Mouse (Mus musculus) kidney, adult 9 months (tissue): ENCODE results near the gene Siae.
A peak's percentile ranks its signal among the peaks of the same experiment; 100 is the strongest.

ENCODE experiments used
- DNase-seq: peaks from one replicate; pipeline ENCODE4 v3.0.0; 2022

The Siae gene

GRCm38 (mm10) chr9:37540701-37541575, 14.6 kb upstream of the Siae start:
- DNase-seq, result no peak

DNA sequence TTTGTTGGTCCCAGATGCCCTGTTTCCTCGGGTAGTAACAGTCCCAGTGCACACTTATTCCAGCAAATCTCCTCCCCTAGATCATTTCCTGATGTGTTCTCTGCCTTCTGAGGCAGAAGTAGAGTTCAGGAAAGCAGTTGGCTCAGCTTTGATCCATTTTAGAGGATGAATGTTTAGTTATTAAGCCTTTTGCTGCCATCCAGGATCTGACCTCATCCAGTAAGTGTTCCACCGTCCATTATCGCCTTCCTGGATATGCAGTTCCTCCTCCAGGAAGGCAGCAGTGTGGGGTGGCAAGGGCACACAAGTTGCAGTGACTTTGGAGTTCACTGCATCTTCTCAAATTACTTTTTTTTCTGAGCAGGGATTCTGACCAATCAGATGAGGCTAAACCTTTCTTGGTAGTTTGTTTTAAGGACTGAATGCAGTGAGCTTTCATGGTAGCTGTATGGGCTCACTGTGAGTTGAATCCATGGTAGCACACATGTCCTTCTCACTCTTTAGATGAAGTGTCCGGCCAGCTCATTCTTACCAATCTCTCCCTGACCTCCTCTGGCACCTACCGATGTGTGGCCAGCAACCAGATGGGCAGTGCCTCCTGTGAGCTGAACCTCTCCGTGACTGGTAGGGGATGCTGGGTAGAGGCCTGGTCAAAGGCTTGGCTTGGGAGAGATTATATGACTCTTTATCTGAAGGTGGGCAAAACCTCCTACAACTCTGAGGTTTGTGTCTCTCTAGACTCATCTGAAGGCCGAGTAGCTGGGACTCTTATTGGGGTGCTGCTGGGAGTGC, 13.5 kb upstream of the Siae start:
- no peak for DNase-seq

- peak; percentile 53 for DNase-seq
Observed at GRCm38 (mm10) chr9:37543869-37544440, 11.5 kb upstream of the Siae start.

DNA sequence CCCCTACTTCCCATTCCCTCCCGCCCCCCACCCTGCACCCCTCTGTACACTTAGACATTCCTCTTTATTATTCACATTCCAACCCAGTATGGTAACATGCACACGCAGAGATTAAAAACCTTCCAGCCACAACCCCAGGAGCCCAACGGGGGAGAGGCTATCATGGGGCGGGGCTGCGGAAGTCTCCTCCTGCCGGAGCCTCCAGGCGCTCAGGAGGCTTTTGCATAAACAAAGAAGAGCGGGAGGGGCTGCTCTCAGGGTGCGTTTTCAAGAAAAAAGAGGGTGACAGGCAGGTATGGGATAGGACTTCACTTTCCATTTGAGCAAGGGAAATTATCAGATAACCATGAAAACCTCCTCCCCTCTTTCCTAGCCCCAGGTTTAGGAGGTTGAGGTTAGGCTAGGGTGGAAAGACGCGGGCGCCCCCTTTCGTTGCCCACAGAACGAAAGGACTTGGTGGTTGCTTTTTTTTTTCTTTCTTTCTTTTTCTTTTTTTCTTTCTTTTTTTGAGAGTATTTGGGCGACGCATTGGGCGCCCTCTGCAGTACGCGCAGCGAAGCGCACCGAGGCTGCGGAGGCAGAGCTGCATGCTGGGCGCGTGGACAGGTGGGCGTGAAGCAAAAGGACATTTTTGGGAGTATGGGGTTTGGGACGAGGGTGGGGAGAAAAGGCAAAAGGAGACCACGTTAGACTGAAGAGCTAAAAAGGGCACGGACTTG, 10.9 kb upstream of the Siae start:
- peak; percentile 70 for DNase-seq

- DNase-seq, result no peak
Observed at GRCm38 (mm10) chr9:37545166-37545610, 10.3 kb upstream of the Siae start.

GRCm38 (mm10) chr9:37545847-37546452, 9.5 kb upstream of the Siae start:
- no peak for DNase-seq

GRCm38 (mm10) chr9:37546889-37547288, 8.6 kb upstream of the Siae start:
- DNase-seq, result peak; percentile 38

DNA sequence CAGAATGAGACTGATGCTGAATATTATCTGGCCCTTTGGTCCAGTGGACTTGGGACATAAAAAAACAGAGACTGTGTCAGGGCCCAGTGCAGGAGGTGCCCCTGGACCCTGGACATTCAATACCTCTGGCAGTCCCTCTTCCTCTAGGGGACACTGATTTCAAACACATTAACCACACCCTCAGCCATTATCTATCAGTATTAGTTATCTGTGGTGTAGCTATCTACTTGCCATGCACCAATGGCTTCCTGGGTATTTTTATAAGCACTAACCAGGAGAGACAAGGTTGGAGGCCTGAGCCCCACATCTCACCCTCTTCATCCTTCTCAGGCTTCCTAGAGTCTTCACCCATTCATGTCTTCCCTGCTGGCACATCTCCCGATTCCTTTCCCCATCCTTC, 5.1 kb upstream of the Siae start:
- no peak for DNase-seq

DNA sequence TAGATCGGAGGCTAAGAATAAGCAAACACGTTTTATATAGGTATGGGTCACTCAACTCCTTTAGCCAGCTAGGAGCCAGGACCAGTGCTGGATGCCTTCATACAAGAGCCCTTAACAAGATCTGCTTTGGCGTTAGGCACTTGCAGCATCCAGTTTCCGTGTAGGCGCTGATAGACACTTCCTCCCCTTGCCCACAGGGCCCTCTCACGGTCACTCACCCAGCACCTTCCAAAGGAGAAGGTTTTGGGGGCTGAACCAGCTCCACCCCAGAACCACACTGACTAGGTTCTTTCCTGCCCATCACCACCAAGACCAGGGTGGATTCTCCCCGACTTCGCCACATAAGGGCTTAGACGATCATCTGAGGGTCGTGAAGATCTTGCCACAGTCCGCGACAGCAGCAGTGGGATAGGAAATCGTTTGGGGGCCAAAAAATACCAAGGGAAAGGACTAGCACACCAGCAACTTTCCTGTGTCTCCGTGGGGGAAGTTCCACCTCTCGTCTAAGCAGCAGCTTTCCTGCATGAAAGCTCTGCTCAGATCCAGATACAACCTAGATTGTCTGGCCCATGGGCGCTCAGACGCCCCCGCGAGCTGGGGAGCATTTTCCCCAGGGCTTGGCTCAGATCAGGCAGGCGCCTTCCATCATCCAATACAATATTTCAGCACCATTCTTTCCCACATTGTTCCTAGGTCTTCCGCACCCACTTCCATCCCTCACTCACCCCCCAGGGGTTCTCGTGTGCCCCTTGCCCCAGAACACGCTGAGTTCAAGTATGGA, 3.6 kb upstream of the Siae start:
- DNase-seq, result no peak

DNA sequence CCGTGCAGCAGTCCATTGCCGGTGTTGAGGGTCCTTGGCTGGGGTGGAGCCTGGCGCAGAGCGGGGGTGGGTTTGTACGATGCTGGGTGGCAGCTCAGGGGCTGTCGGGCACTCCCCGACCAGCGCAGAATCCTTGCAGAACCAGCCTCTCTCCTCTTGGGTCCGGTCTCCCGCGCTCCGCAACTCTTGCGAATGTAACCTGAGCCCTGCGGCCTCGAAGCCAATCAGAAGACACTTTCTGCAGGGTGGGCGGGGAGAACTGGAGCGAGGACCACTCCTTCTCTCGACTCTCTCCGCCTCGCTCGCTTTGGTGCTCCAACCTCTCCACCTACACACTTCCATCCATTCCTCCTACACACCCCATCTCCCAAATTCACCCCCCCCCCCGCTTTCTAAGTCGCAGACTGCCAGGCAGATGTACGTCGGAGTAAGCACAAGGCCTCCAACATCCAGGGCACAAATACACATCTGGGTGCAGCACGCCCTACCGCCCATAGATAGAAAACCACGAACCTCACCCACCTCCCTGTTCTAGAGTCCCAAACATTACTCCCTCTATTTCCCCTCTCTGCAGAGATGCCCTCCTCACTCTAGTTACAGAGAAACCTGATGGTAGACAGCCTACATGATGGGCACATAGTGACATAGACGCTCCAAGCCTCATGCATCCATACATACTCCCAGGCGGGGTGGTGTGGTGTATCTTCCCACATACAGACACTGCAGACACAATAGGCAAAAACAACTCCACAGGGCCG, 2.8 kb upstream of the Siae start, which contains the start of gene Nrgn:
Gene Nrgn, minus strand, starts transcription at position 369 of the 758 bp plus-strand sequence.
- DNase-seq, result peak; percentile 82

- no peak for DNase-seq
Observed at GRCm38 (mm10) chr9:37554279-37554678, 1.2 kb upstream of the Siae start.

GRCm38 (mm10) chr9:37556366-37556765, 868 bp downstream of the Siae start:
- no peak for DNase-seq

DNA sequence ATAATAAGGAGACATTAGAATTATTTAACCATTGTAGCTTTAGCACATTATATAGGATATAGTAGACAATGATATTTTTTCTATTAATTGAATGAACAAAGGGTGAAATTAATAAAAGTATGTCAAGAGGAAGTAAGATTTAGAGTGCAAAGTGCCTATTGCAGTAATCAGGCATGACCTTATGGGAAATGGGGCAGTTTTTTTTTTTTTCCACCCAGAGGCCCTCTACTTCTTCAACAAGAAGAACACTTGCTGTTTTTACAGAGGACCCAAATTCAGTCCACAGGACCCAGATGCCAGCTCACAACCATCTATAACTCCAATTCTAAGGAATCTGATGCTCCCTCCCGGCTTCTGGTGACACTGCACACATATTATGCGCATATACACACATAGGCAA, 5.1 kb downstream of the Siae start:
- no peak for DNase-seq

DNA sequence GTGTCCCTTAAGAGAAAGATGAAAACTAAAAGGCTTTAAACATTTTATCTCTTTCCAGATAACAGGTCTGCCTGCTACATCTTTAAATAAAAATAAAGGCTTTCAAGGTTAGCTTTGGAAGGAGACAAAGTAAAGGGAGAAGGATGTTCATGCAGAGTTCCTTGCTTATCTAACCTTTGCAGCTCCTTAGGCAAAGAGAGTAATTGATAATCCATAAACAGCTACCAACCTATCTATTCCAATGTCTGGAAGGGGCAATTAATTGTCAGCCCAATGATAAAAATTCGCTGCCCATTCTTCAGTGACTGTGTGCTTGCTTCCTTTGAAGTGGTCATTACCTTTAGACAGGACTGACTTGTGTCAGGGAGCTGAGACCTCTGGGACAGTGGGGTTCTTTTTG, 8.3 kb downstream of the Siae start:
- DNase-seq, result no peak

GRCm38 (mm10) chr9:37567019-37567418, 11.5 kb downstream of the Siae start:
- no peak for DNase-seq

GRCm38 (mm10) chr9:37567454-37567853, 12.0 kb downstream of the Siae start:
- DNase-seq, result no peak

DNA sequence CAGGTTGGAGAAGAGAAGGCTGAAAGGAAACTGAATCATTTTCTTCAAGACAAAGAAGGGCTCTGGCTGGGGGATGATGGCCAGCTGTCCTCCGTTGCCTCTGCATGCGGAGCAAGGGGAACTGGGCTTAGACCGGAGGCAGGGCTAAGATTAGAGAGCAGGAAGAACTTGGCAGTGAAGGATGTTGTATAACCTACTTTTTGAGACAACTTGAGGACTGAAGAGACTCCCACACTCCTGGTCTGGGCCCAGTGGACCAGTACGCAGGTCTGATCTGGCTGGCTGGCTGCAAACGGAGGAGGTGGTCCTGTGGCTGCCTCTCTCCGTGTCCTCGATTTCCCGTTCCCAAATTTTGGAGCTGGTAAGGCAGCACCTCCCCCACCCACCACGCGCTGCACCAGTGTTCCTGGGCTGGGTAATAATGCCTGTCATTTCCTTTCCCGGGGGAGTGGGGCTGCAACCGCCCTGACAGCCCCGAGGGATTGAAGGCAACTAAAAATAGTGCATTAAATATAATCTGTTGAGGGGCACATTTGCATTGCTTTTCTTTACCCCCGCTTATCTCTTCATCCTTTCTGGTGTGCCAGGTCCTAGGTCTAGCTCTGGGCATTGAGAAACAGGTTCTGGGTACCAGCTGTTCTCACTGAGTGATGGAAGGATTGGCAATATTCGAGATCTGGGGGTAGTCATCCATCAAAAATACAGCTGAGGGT, 12.6 kb downstream of the Siae start:
- DNase-seq, result peak; percentile 36

GRCm38 (mm10) chr9:37568605-37569214, 13.2 kb downstream of the Siae start:
- peak; percentile 59 for DNase-seq

DNA sequence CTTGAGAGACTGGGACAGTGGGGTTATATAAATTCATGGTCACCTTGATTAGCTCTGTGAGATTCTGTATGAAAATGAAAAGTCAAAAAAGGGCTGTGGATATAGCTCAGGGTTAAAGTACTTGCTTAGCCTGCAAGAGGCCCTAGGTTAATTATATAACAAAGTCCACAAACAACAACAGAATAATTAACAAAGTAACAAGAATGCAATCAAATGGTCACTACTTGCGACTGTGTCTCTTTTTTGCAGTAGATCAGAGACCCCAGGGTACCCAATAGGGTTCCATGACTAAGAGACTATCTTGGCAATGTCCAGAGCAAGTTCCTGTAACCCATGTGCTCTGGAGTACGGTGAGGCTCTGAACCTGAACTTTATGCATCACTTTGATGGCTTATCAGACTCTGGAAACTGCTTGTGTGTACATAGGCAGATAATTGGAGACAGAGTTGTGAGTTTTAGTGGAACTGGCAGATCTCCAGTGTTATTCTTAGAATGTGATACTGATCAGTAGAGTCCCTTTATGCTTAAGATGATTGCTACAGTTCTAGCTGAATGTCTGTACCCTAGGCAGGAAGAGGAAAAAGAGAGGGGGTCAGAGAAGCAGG, 13.8 kb downstream of the Siae start:
- peak; percentile 65 for DNase-seq
